Mouse (Mus musculus) kidney, postnatal 0 days (tissue): ENCODE measurements around the gene F2rl2. TPM values are rescaled to one million over a fixed set of nuclear protein-coding genes. Genes with fewer than 3 reads are reported as not detected.

Experiments
- ATAC-seq: fragments of 200-750 bp; cut with Nextera tagmentation; replicated peaks from 2 replicates; pipeline ENCODE4 v1.8.0; 2017; ENCODE audit warnings: low read depth, moderate number of reproducible peaks, moderate TSS enrichment, moderate library complexity; ENCODE audit not compliant: low FRiP score
- DNase-seq: peaks from one replicate; pipeline ENCODE4 v3.0.0-alpha.2; 2016; ENCODE audit warnings: low spot score
- H3K27ac ChIP-seq: fragments of 300-500 bp; sonication (generic); 2 replicates; pipeline ENCODE4 v1.5.1; 2014; ENCODE audit warnings: mild to moderate bottlenecking
- H3K27me3 ChIP-seq: fragments of 300-500 bp; sonication (generic); 2 replicates; pipeline ENCODE4 v1.6.1; 2014; ENCODE audit warnings: low read length, mixed read lengths; ENCODE audit not compliant: insufficient read depth
- H3K36me3 ChIP-seq: fragments of 300-500 bp; sonication (generic); 2 replicates; pipeline ENCODE4 v1.6.1; 2014; ENCODE audit warnings: low read length, mixed read lengths; ENCODE audit not compliant: insufficient read depth
- H3K4me1 ChIP-seq: fragments of 300-500 bp; sonication (generic); replicated peaks from 2 replicates; pipeline ENCODE4 v1.6.1; 2014; ENCODE audit warnings: antibody characterized with exemption, low read length, mixed read lengths; ENCODE audit not compliant: insufficient read depth
- H3K4me2 ChIP-seq: fragments of 300-500 bp; sonication (generic); 2 replicates; pipeline ENCODE4 v1.6.1; 2014; ENCODE audit warnings: mild to moderate bottlenecking, low read length, moderate library complexity, mixed read lengths
- H3K4me3 ChIP-seq: fragments of 300-500 bp; sonication (generic); replicated peaks from 2 replicates; pipeline ENCODE4 v1.5.1; 2014; ENCODE audit warnings: low read depth, low read length
- H3K9ac ChIP-seq: fragments of 300-500 bp; sonication (generic); 2 replicates; pipeline ENCODE4 v1.6.1; 2014; ENCODE audit warnings: low read depth, low read length
- H3K9me3 ChIP-seq: fragments of 300-500 bp; sonication (generic); replicated peaks from 2 replicates; pipeline ENCODE4 v1.6.1; 2016; ENCODE audit warnings: low read length, inconsistent platforms, mixed read lengths
- CTCF ChIP-seq: IDR thresholded peaks from 2 replicates; pipeline ENCODE4 v1.5.1; 2016; ENCODE audit warnings: antibody characterized with exemption, low read depth, mild to moderate bottlenecking, moderate library complexity
- WGBS: fragments of 180-500 bp; shearing (Covaris S2); extraction: QIAGEN DNeasy Blood & Tissue Kit; methylation state at CpG from one replicate; pipeline ENCODE4 v1.1.7; 2014; 5-methylcytosine and 5-hydroxymethylcytosine counted together
- polyA plus RNA-seq: library from polyadenylated mRNA; unstranded; fragments of >200 nt; fragmentation: Nextera tagmentation; extraction: Ambion mirVana; gene quantifications from 2 replicates; pipeline ENCODE4 v1.2.1, GENCODE M21; 2015

Gene F2rl2
- polyA plus RNA-seq, 1 experiment from 2014 or later = 0.11 TPM

GRCm38 (mm10) chr13:95712570-95713268 lies 16.1 kb downstream of the F2rl2 start:
- H3K36me3 ChIP-seq = no peaks in the 10 kb centered on the region
- H3K4me1 ChIP-seq = no peaks in the 10 kb centered on the region
- no peak for TF ChIP-seq CTCF
- H3K4me2 ChIP-seq = no peak overlapping the region
- H3K27me3 ChIP-seq = no peaks in the 10 kb centered on the region
- DNase-seq (no peak), ATAC-seq (no peak)
- no peak overlapping the region for H3K9ac ChIP-seq
- H3K27ac ChIP-seq = no peak overlapping the region
- WGBS = 89% methylated on average over 9 of the region's 9 CpGs
- no peak overlapping the region for H3K4me3 ChIP-seq
- H3K9me3 ChIP-seq = no peaks in the 10 kb centered on the region

GRCm38 (mm10) chr13:95714271-95714975 lies 17.8 kb downstream of the F2rl2 start:
- WGBS = 60% methylated on average over 3 of the region's 3 CpGs

GRCm38 (mm10) chr13:95715356-95715755 lies 18.7 kb downstream of the F2rl2 start:
- H3K9ac ChIP-seq = no peak overlapping the region
- H3K27ac ChIP-seq = no peak overlapping the region
- no peak for TF ChIP-seq CTCF
- DNase-seq = no peak
- no peaks in the 10 kb centered on the region for H3K9me3 ChIP-seq
- no peaks in the 10 kb centered on the region for H3K36me3 ChIP-seq
- H3K4me3 ChIP-seq = no peak overlapping the region
- ATAC-seq = no peak
- H3K4me1 ChIP-seq = no peaks in the 10 kb centered on the region
- H3K4me2 ChIP-seq = no peak overlapping the region
- WGBS = 65% methylated on average over 4 of the region's 4 CpGs
- H3K27me3 ChIP-seq = no peaks in the 10 kb centered on the region

More at GRCm38 (mm10) chr13:95714271-95714975, 17.8 kb downstream of the F2rl2 start:
- no peak overlapping the region for H3K27ac ChIP-seq
- H3K4me1 ChIP-seq = no peaks in the 10 kb centered on the region
- H3K9me3 ChIP-seq = no peaks in the 10 kb centered on the region
- no peak overlapping the region for H3K4me3 ChIP-seq
- no peak for DNase-seq
- no peaks in the 10 kb centered on the region for H3K27me3 ChIP-seq
- TF ChIP-seq CTCF = no peak
- ATAC-seq = no peak
- no peak overlapping the region for H3K4me2 ChIP-seq
- no peaks in the 10 kb centered on the region for H3K36me3 ChIP-seq
- H3K9ac ChIP-seq = no peak overlapping the region

- peak; percentile 91 for DNase-seq
- Histone ChIP-seq H3K4me2 (peak overlapping the region; percentile 36), H3K9me3 (no peaks in the 10 kb centered on the region), H3K36me3 (no peaks in the 10 kb centered on the region), H3K4me3 (no peak overlapping the region; the same call in 1 of the 2 replicates), H3K27ac (no peak overlapping the region), H3K9ac (no peak overlapping the region), H3K4me1 (no peaks in the 10 kb centered on the region), H3K27me3 (no peaks in the 10 kb centered on the region)
- WGBS = 56% methylated on average over 14 of the region's 14 CpGs
- peak; percentile 72; the same call in 1 of the 2 replicates for ATAC-seq
- TF ChIP-seq CTCF = peak; percentile 90
Measured at GRCm38 (mm10) chr13:95719320-95720232, 22.9 kb downstream of the F2rl2 start.

GRCm38 (mm10) chr13:95730491-95730890 lies 33.8 kb downstream of the F2rl2 start:
- no peak for TF ChIP-seq CTCF
- no peaks in the 10 kb centered on the region for H3K4me1 ChIP-seq
- H3K9ac ChIP-seq = no peak overlapping the region
- H3K27ac ChIP-seq = no peak overlapping the region
- H3K27me3 ChIP-seq = no peaks in the 10 kb centered on the region
- H3K4me3 ChIP-seq = no peak overlapping the region
- no peaks in the 10 kb centered on the region for H3K36me3 ChIP-seq
- ATAC-seq (no peak), DNase-seq (no peak)
- H3K9me3 ChIP-seq = no peaks in the 10 kb centered on the region
- H3K4me2 ChIP-seq = no peak overlapping the region
- 86% methylated on average over 4 of the region's 4 CpGs for WGBS

- ATAC-seq (no peak), DNase-seq (peak; percentile 46)
- WGBS = 69% methylated on average over 5 of the region's 5 CpGs
Measured at GRCm38 (mm10) chr13:95739651-95740050, 43.0 kb downstream of the F2rl2 start.

More at GRCm38 (mm10) chr13:95739651-95740050, 43.0 kb downstream of the F2rl2 start:
- Histone ChIP-seq H3K27ac (no peak overlapping the region), H3K9me3 (no peaks in the 10 kb centered on the region), H3K27me3 (no peaks in the 10 kb centered on the region), H3K4me2 (no peak overlapping the region), H3K36me3 (no peaks in the 10 kb centered on the region), H3K9ac (no peak overlapping the region), H3K4me3 (no peak overlapping the region), H3K4me1 (0 out of 2 replicates have a peak, but pooled peaks cover 3% of the 10 kb centered on the region)
- peak; percentile 66 for TF ChIP-seq CTCF
